In the genomic region with DNA sequence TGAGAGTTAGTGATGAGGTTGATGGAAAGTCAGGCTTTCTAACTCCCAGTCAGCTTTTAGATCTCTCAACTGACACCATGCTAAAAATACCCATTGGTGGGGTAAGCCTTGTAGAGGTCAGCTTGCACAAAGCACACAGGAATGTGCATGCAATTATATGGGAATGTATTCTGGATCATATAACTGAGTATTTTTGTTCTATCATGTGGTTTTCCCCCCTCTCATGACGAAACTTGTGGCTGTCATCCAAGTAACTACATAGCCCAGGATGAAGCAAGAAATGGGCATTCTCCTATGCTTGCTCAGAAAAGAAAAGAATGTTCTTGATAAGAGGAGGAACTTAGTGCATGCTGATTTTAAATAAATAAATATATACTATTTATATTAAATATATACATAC, we compare ENCODE assay signal across 20 mouse cellular contexts.
DNase-seq lines count a peak whose midpoint lies in the region; ATAC-seq and TF ChIP-seq lines count a peak whose summit lies in the region.
"Had no signal": no experiment of that assay in that cellular context is flagged by ENCODE, and none has a peak within 500 bp of the region (broad histone marks: within the 10 kb centered on the region; RNA-seq: fewer than 3 reads in every experiment).

No protein-coding gene starts in this region.

- ATAC-seq in embryonic facial prominence, embryonic 12.5 days (ENCODE audit: insufficient number of reproducible peaks, insufficient read depth, low FRiP score, low TSS enrichment): 0 out of 2 replicates have a peak, but pooled peaks have one; percentile 41
- no peak for ATAC-seq in lung, embryonic 14.5 days (ENCODE audit: insufficient read depth)
- no peak for ATAC-seq in stomach, postnatal 0 days (ENCODE audit: low FRiP score, low TSS enrichment)
- ATAC-seq: forebrain, embryonic 14.5 days had no signal

- H3K4me2 ChIP-seq in embryonic facial prominence, embryonic 12.5 days (replicated peaks): no peak overlapping the region
- H3K4me2 ChIP-seq in lung, embryonic 14.5 days: no peak overlapping the region
- H3K4me2 ChIP-seq in myocyte (ENCODE audit: low read depth): peak overlapping the region; percentile 35
- no peak overlapping the region for H3K4me2 ChIP-seq in stomach, postnatal 0 days (replicated peaks; ENCODE audit: low read depth)
- H3K4me2 ChIP-seq: limb, embryonic 15.5 days had no signal

- TF ChIP-seq CTCF in lung, embryonic 14.5 days (IDR thresholded peaks at IDR 0.05; ENCODE audit: low read depth): no peak
- no peak for TF ChIP-seq CTCF in stomach, postnatal 0 days (IDR thresholded peaks at IDR 0.05; ENCODE audit: low read depth)

- no peak overlapping the region for H3ac ChIP-seq in myocyte (ENCODE audit: control insufficient read depth, insufficient read length)

- H3K9me3 ChIP-seq in embryonic facial prominence, embryonic 12.5 days: no peaks in the 10 kb centered on the region
- H3K9me3 ChIP-seq in embryonic facial prominence, embryonic 10.5 days: no peaks in the 10 kb centered on the region
- H3K9me3 ChIP-seq in lung, embryonic 14.5 days (ENCODE audit: low read depth, low read length): no peaks in the 10 kb centered on the region
- no peaks in the 10 kb centered on the region for H3K9me3 ChIP-seq in stomach, postnatal 0 days (ENCODE audit: control insufficient read depth, low read length)
- H3K9me3 ChIP-seq: hindbrain, embryonic 10.5 days; limb, embryonic 15.5 days had no signal

- H3K27ac ChIP-seq in embryonic facial prominence, embryonic 12.5 days: no peak overlapping the region
- no peak overlapping the region for H3K27ac ChIP-seq in embryonic facial prominence, embryonic 10.5 days (replicated peaks)
- no peak overlapping the region for H3K27ac ChIP-seq in lung, embryonic 14.5 days (ENCODE audit: low read depth)
- H3K27ac ChIP-seq in stomach, postnatal 0 days (replicated peaks): no peak overlapping the region
- H3K27ac ChIP-seq: hindbrain, embryonic 10.5 days; limb, embryonic 15.5 days had no signal

- no peaks in the 10 kb centered on the region for H3K79me2 ChIP-seq in myocyte (ENCODE audit: control insufficient read depth, insufficient read depth)

- DNase-seq in embryonic facial prominence, embryonic 10.5 days (ENCODE audit: low spot score): no peak
- DNase-seq in NIH3T3 (ENCODE audit: low read depth): peak; percentile 97
- peak; percentile 42 for DNase-seq in lung, embryonic 14.5 days
- DNase-seq in spleen, postnatal 36 days (ENCODE audit: low spot score in 2 of 2): no peak
- no peak for DNase-seq in stomach, postnatal 0 days (ENCODE audit: low spot score)
- no peak for DNase-seq in adrenal gland, postnatal 10 days
- DNase-seq: adrenal gland, adult 8-10 months; cerebellum, postnatal 10 days; gastrocnemius, postnatal 36 days; kidney, adult 11 months; midbrain, embryonic 14.5 days; right cerebral cortex, postnatal 14 days; thymus, postnatal 14 days had no signal

- no peaks in the 10 kb centered on the region for H3K27me3 ChIP-seq in embryonic facial prominence, embryonic 12.5 days
- peaks cover 5% of the 10 kb centered on the region; the same call in 1 of the 2 replicates for H3K27me3 ChIP-seq in embryonic facial prominence, embryonic 10.5 days (replicated peaks; ENCODE audit: low read depth, poor library complexity, severe bottlenecking)
- H3K27me3 ChIP-seq in lung, embryonic 14.5 days (ENCODE audit: insufficient read depth, low read length): no peaks in the 10 kb centered on the region
- no peaks in the 10 kb centered on the region for H3K27me3 ChIP-seq in myocyte (ENCODE audit: control insufficient read depth, insufficient read depth, insufficient read length)
- no peaks in the 10 kb centered on the region for H3K27me3 ChIP-seq in stomach, postnatal 0 days (ENCODE audit: control insufficient read depth, insufficient read depth, low read length)
- H3K27me3 ChIP-seq: CH12.LX; limb, embryonic 15.5 days had no signal

- no peak overlapping the region for H3K4me3 ChIP-seq in embryonic facial prominence, embryonic 12.5 days
- no peak overlapping the region for H3K4me3 ChIP-seq in embryonic facial prominence, embryonic 10.5 days
- H3K4me3 ChIP-seq in lung, embryonic 14.5 days (ENCODE audit: low read depth, low read length): no peak overlapping the region
- H3K4me3 ChIP-seq in myocyte: no peak overlapping the region
- H3K4me3 ChIP-seq in stomach, postnatal 0 days (ENCODE audit: low read depth, low read length): no peak overlapping the region
- H3K4me3 ChIP-seq: erythroblast, embryonic 14.5 days; hindbrain, embryonic 10.5 days; limb, embryonic 15.5 days had no signal

- TF ChIP-seq EP300 in stomach, postnatal 0 days (optimal IDR thresholded peaks at IDR 0.05): no peak

- TF ChIP-seq POLR2A in myocyte (IDR thresholded peaks at IDR 0.05; ENCODE audit: insufficient read length, low read depth): no peak

- H3K36me3 ChIP-seq in embryonic facial prominence, embryonic 12.5 days: no peaks in the 10 kb centered on the region
- H3K36me3 ChIP-seq in embryonic facial prominence, embryonic 10.5 days (replicated peaks): no peaks in the 10 kb centered on the region
- no peaks in the 10 kb centered on the region for H3K36me3 ChIP-seq in lung, embryonic 14.5 days (ENCODE audit: insufficient read depth)
- no peaks in the 10 kb centered on the region for H3K36me3 ChIP-seq in myocyte (ENCODE audit: control insufficient read depth, insufficient read depth)
- H3K36me3 ChIP-seq in stomach, postnatal 0 days (ENCODE audit: control insufficient read depth, insufficient read depth, low read length): no peaks in the 10 kb centered on the region
- H3K36me3 ChIP-seq: hindbrain, embryonic 10.5 days; limb, embryonic 15.5 days had no signal

- WGBS in embryonic facial prominence, embryonic 12.5 days: 27% methylated on average over 1 of the region's 1 CpGs
- WGBS in embryonic facial prominence, embryonic 10.5 days: 59% methylated on average over 1 of the region's 1 CpGs
- WGBS in lung, embryonic 14.5 days: 39% methylated on average over 1 of the region's 1 CpGs
- WGBS in stomach, postnatal 0 days: 50% methylated on average over 1 of the region's 1 CpGs

- no peak overlapping the region for H3K9ac ChIP-seq in embryonic facial prominence, embryonic 12.5 days
- no peak overlapping the region for H3K9ac ChIP-seq in lung, embryonic 14.5 days
- H3K9ac ChIP-seq in stomach, postnatal 0 days (ENCODE audit: low read length): no peak overlapping the region
- H3K9ac ChIP-seq: limb, embryonic 15.5 days had no signal

- H3K4me1 ChIP-seq in embryonic facial prominence, embryonic 12.5 days: no peaks in the 10 kb centered on the region
- no peaks in the 10 kb centered on the region for H3K4me1 ChIP-seq in embryonic facial prominence, embryonic 10.5 days
- H3K4me1 ChIP-seq in lung, embryonic 14.5 days (ENCODE audit: insufficient read depth): no peaks in the 10 kb centered on the region
- no peaks in the 10 kb centered on the region for H3K4me1 ChIP-seq in stomach, postnatal 0 days (replicated peaks; ENCODE audit: control insufficient read depth, insufficient read depth)
- H3K4me1 ChIP-seq: hindbrain, embryonic 10.5 days; limb, embryonic 15.5 days had no signal

TF ChIP-seq in myocyte, 11 proteins besides CTCF, POLR2A, EP300 and RAD21:
- TF ChIP-seq REST (IDR thresholded peaks at IDR 0.05; ENCODE audit: insufficient read depth, insufficient read length): no peak
- TF ChIP-seq MAX (IDR thresholded peaks at IDR 0.05; ENCODE audit: low read depth): no peak
- TF ChIP-seq CEBPB (IDR thresholded peaks at IDR 0.05; ENCODE audit: insufficient read depth, poor library complexity, severe bottlenecking): peak; percentile 86

Comparison
In these comparisons a context has a peak if more than half of its experiments do, and no peak if none do; other contexts are left out.
1. DNase-seq: peak in NIH3T3 (single experiment) and lung, embryonic 14.5 days (single experiment); none in embryonic facial prominence, embryonic 10.5 days (single experiment), spleen, postnatal 36 days (0 of 2), stomach, postnatal 0 days (single experiment) and adrenal gland, postnatal 10 days (single experiment).